Mouse (Mus musculus) large intestine, adult 2 months (tissue): ENCODE measurements around the gene Rhox4f. TPM values are rescaled to one million over a fixed set of nuclear protein-coding genes. Genes with fewer than 3 reads are reported as not detected.
"Not testable (repeated sequence)": the region's sequence is repeated elsewhere in the genome, so short reads cannot be mapped to it uniquely, and the experiment has no call there.

Experiments
- DNase-seq: peaks from one replicate; pipeline ENCODE4 v3.0.0-alpha.2; 2012; ENCODE audit warnings: low read depth, low spot score
- WGBS: fragments of 180-500 bp; shearing (Covaris S2); methylation state at CpG from one replicate; pipeline ENCODE4 v1.1.7; 2018; 5-methylcytosine and 5-hydroxymethylcytosine counted together
- polyA plus RNA-seq: library from polyadenylated mRNA; depleted of rRNA; stranded (reverse); fragments of >200 nt; gene quantifications from 2 replicates; pipeline ENCODE4 v1.2.3, GENCODE M21; 2012; rRNA removed

Rhox4f gene
- not detected in 2 replicates for polyA plus RNA-seq

DNA sequence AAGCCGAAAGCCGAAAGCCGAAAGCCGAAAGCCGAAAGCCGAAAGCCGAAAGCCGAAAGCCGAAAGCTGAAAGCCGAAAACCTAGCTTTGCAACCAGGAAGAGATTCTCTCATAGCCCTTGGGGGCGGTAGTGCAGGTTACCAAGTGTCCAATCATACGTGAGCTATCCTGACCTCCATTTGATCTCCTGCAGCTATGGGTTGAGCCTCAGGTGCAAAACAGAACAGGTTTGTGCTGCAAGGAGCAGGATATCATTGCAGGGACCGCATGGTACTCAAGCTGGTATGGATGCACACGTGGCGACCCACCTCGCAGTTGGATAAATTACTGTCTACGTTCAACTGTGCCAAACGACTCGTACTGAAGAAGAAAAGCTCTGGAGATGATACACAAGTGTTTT, at the start of gene Rhox4f:
Gene Rhox4f (minus strand): TSS at position 101 of the 400 bp plus-strand sequence.
- WGBS, result 94% methylated on average over 18 of the region's 19 CpGs
- DNase-seq, result not testable (repeated sequence)

DNA sequence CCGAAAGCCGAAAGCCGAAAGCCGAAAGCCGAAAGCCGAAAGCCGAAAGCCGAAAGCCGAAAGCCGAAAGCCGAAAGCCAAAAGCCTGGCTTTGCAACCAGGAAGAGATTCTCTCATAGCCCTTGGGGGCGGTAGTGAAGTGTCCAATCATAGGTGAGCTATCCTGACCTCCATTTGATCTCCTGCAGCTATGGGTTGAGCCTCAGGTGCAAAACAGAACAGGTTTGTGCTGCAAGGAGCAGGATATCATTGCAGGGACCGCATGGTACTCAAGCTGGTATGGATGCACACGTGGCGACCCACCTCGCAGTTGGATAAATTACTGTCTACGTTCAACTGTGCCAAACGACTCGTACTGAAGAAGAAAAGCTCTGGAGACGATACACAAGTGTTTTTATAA, 43.7 kb upstream of the Rhox4f start, which contains the start of gene Rhox4g:
Gene Rhox4g (minus strand): TSS at position 101 of the 400 bp plus-strand sequence.
- WGBS, result 92% methylated on average over 19 of the region's 20 CpGs
- not testable (repeated sequence) for DNase-seq

DNA sequence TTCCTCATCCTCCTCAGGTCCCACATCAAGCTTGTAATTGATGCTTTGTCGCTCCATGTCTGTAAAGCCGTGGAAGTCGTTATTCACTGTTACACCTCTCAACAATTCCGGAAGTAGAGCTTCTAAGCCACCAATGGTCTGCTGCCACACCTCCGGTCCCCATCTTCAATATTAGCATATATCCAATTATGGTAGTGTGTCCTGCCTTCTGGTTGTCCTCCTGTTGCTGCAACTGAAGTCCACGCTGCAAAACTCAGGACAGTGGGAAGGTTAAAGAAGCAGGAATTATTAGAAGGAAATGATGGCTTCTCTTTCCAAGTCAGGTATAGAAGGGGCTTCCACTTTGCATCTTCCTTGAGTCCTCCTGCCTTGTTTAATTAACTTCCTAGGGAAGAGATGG, 35.9 kb upstream of the Rhox4f start, which contains the start of gene Rhox2g:
Gene Rhox2g (minus strand): TSS at position 101 of the 400 bp plus-strand sequence.
- not testable (repeated sequence) for DNase-seq
- WGBS, result 91% methylated on average over 6 of the region's 6 CpGs

DNA sequence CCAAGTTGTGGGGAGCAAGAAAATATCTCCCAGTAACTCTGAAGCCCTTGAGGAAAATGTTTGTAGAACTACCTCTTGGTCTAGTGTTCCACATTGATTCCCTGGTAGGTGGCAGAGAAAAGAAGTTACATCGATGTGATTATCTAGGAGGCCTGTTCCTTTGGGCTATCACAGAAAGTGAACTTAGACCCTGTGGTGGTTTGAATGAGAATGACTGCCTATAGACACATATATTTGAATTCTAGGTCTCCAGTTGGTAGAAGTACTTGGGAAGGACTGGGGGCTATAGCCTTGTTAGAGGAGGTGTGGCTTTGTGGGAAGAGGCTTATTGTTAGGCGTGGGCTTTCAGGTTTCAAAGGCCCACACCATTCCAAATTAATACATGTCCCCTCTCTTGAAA, 21.0 kb upstream of the Rhox4f start, which contains the start of gene Rhox3g:
Gene Rhox3g (minus strand): TSS at position 101 of the 400 bp plus-strand sequence.
- 92% methylated on average over 2 of the region's 2 CpGs for WGBS
- DNase-seq, result not testable (repeated sequence)

DNA sequence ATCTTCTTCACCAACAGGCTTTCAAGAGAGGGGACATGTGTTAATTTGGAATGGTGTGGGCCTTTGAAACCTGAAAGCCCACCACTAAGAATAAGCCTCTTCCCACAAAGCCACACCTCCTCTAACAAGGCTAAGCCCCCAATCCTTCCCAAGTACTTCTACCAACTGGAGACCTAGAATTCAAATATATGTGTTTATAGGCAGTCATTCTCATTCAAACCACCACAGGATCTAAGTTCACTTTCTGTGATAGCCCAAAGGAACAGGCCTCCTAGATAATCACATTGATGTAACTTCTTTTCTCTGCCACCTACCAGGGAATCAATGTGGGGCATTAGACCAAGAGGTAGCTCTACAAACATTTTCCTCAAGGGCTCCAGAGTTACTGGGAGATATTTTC, 26.8 kb downstream of the Rhox4f start, which contains the start of gene Rhox3f:
Gene Rhox3f (plus strand): TSS at position 301 of the 400 bp plus-strand sequence.
- DNase-seq, result not testable (repeated sequence)

DNA sequence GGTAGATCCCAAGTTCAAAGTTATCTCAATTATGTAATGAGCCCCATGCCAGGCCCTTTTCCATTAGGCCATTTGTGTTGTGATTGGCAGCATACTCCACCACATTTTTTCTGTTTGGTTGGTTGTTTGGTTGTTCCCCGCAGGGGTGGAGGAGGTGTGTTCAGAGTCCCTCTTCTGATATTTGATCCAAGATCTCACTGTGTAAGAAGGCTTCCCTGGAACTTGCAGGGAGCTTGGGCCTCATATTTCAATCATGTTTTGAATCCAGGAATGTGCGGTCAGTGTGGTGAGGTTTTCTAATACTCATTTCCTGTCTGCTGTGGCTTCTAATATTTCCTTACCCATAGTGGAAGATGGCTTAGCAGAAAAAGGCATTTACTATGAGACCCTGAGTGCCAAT, 34.9 kb downstream of the Rhox4f start:
- 71% methylated on average over 2 of the region's 2 CpGs for WGBS
- DNase-seq, result not testable (repeated sequence)

DNA sequence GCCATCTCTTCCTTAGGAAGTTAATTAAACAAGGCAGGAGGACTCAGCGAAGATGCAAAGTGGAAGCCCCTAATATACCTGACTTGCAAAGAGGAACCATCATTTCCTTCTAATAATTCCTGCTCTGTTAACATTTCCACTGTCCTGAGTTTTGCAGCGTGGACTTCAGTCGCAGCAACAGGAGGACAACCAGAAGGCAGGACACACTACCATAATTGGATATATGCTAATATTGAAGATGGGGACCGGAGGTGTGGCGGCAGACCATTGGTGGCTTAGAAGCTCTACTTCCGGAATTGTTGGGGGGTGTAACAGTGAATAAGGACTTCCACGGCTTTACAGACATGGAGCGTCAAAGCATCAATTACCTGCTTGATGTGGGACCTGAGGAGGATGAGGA, 36.4 kb downstream of the Rhox4f start, which contains the start of gene Rhox2f:
Gene Rhox2f (plus strand): TSS at position 301 of the 400 bp plus-strand sequence.
- WGBS, result 89% methylated on average over 8 of the region's 8 CpGs
- DNase-seq, result not testable (repeated sequence)

DNA sequence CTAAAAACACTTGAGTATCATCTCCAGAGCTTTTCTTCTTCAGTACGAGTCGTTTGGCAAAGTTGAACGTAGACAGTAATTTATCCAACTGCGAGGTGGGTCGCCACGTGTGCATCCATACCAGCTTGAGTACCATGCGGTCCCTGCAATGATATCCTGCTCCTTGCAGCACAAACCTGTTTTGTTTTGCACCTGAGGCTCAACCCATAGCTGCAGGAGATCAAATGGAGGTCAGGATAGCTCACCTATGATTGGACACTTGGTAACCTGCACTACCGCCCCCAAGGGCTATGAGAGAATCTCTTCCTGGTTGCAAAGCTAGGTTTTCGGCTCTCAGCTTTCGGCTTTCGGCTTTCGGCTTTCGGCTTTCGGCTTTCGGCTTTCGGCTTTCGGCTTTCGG, 50.4 kb downstream of the Rhox4f start, which contains the start of gene Rhox4e:
Gene Rhox4e (plus strand): TSS at position 301 of the 400 bp plus-strand sequence.
- 98% methylated on average over 10 of the region's 18 CpGs for whole genome bisulfite sequencing
- DNase-seq, result not testable (repeated sequence)

Other genes starting within 250 kb of the Rhox4f start
- gene Rhox3a2, start 227.7 kb downstream of the Rhox4f start, polyA plus RNA-seq, result not detected in 2 replicates
- not detected in 2 replicates for gene Rhox4a2, start 216.9 kb downstream of the Rhox4f start, polyA plus RNA-seq
- not detected in 2 replicates for gene Rhox2b, start 195.6 kb downstream of the Rhox4f start, polyA plus RNA-seq
- not detected in 2 replicates for gene Rhox4b, start 175.2 kb downstream of the Rhox4f start, polyA plus RNA-seq
- gene Rhox2c, start 154.0 kb downstream of the Rhox4f start, polyA plus RNA-seq, result not detected in 2 replicates
- not detected in 2 replicates for gene Rhox3c, start 149.1 kb downstream of the Rhox4f start, polyA plus RNA-seq
- not detected in 2 replicates for gene Rhox4c, start 127.4 kb downstream of the Rhox4f start, polyA plus RNA-seq
- gene Rhox2d, start 114.3 kb downstream of the Rhox4f start, polyA plus RNA-seq, result not detected in 2 replicates
- gene Rhox4d, start 93.3 kb downstream of the Rhox4f start, polyA plus RNA-seq, result not detected in 2 replicates
- gene Rhox2e, start 77.3 kb downstream of the Rhox4f start, polyA plus RNA-seq, result not detected in 2 replicates
- gene Rhox3e, start 65.7 kb downstream of the Rhox4f start, polyA plus RNA-seq, result not detected in 2 replicates
- gene Rhox4e, start 50.3 kb downstream of the Rhox4f start, polyA plus RNA-seq, result not detected in 2 replicates
- gene Rhox2f, start 36.3 kb downstream of the Rhox4f start, polyA plus RNA-seq, result not detected in 2 replicates
- not detected in 2 replicates for gene Rhox3f, start 26.7 kb downstream of the Rhox4f start, polyA plus RNA-seq
- gene Rhox3g, start 20.9 kb upstream of the Rhox4f start, polyA plus RNA-seq, result not detected in 2 replicates
- not detected in 2 replicates for gene Rhox2g, start 35.8 kb upstream of the Rhox4f start, polyA plus RNA-seq
- not detected in 2 replicates for gene Rhox4g, start 43.6 kb upstream of the Rhox4f start, polyA plus RNA-seq
- not detected in 2 replicates for gene Rhox3h, start 61.1 kb upstream of the Rhox4f start, polyA plus RNA-seq
- not detected in 2 replicates for gene Rhox2h, start 65.6 kb upstream of the Rhox4f start, polyA plus RNA-seq
- not detected in 2 replicates for gene Rhox5, start 197.1 kb upstream of the Rhox4f start, polyA plus RNA-seq
- 0.15 TPM in 1 of 2 replicates, not detected in the other for gene Rhox6, start 219.2 kb upstream of the Rhox4f start, polyA plus RNA-seq
- gene Rhox7a, start 224.0 kb upstream of the Rhox4f start, polyA plus RNA-seq, result not detected in 2 replicates